Mouse (Mus musculus): Measurements from ENCODE around the gene Prdm1. TPM values are rescaled to one million over a fixed set of nuclear protein-coding genes. Genes with fewer than 3 reads are reported as not detected.
A peak's percentile ranks its signal among the peaks of the same experiment; 100 is the strongest.

The Prdm1 gene
- polyA plus RNA-seq, 2 experiments: 0.12 to 0.13 TPM

DNA sequence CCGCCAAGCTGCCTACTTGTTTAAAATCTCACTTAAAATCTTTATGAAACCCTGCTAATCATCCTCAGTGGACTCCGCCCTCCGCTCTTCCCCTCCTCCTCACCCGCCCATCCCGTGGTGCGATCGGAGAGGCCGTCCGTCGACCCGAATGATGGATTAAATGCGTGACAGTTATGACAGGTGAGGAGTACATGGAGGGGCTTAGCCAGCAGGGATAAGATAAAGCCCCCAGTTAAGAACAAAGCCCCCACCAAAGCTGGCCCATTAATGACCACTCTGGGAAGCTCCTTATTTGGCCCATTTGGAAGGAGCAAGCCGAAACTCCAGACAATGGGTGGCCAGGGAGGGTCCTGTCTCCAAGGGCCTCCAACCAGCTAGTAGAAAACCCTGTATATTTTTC is 51.8 kb downstream of the Prdm1 start:
- Histone ChIP-seq H3K9ac (replicated peaks) (no peak overlapping the region), H3K27me3 (ENCODE audit: control insufficient read depth, insufficient read depth, low read length) (no peaks in the 10 kb centered on the region), H3K4me3 (ENCODE audit: insufficient read depth in 1 of 2, low read depth in 2 of 2, low read length in 2 of 2) (no peak overlapping the region), H3K36me3 (replicated peaks; ENCODE audit: control insufficient read depth, insufficient read depth, low read depth) (no peaks in the 10 kb centered on the region), H3K27ac (no peak overlapping the region), H3K4me2 (ENCODE audit: low read depth) (no peak overlapping the region), H3K4me1 (replicated peaks; ENCODE audit: control insufficient read depth in 2 of 2, insufficient read depth in 2 of 2, low read length in 1 of 2) (peaks cover 0 to 6% of the 10 kb centered on the region in 2 experiments; a peak in 1 of 4 replicates), H3K9me3 (ENCODE audit: control insufficient read depth, low read length) (no peaks in the 10 kb centered on the region)
- ATAC-seq (ENCODE audit: insufficient read depth) (no peak), DNase-seq (ENCODE audit: low read depth in 3 of 3, low spot score in 3 of 3) (no peak)
- TF ChIP-seq CTCF (IDR thresholded peaks at IDR 0.05; ENCODE audit: low read depth) (no peak), EP300 (IDR thresholded peaks at IDR 0.05; ENCODE audit: low read depth) (no peak)
- WGBS (ENCODE audit: insufficient replicate concordance): 74% methylated on average over 13 of the region's 13 CpGs

DNA sequence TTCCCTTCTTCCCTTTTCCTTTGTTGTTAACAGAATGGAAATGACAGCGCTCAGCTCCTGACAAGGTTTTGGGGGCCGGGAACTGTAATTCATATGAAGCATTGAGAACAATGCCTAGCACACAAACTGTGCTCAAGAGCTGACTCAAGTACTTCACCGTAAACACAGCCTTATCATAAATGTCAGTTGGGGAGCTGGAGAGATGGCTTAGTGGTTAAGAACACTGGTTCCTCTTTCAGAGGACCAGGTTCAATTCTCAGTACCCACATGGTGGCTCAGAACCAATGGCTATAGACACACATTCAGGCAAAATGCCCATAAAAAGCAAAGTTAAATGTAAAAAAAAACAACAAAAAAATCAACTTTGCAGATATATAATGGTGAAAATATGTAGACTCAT is 52.9 kb downstream of the Prdm1 start:
- Histone ChIP-seq H3K4me2 (ENCODE audit: low read depth) (no peak overlapping the region), H3K27ac (no peak overlapping the region), H3K27me3 (ENCODE audit: control insufficient read depth, insufficient read depth, low read length) (no peaks in the 10 kb centered on the region), H3K9me3 (ENCODE audit: control insufficient read depth, low read length) (no peaks in the 10 kb centered on the region), H3K9ac (replicated peaks) (no peak overlapping the region), H3K36me3 (replicated peaks; ENCODE audit: control insufficient read depth, insufficient read depth, low read depth) (no peaks in the 10 kb centered on the region), H3K4me3 (ENCODE audit: insufficient read depth in 1 of 2, low read depth in 2 of 2, low read length in 2 of 2) (no peak overlapping the region), H3K4me1 (replicated peaks; ENCODE audit: control insufficient read depth in 2 of 2, insufficient read depth in 2 of 2, low read length in 1 of 2) (peaks cover 0 to 6% of the 10 kb centered on the region in 2 experiments; a peak in 1 of 4 replicates)
- DNase-seq (ENCODE audit: low read depth in 3 of 3, low spot score in 3 of 3) (no peak), ATAC-seq (ENCODE audit: insufficient read depth) (no peak)
- WGBS (ENCODE audit: insufficient replicate concordance): 37% methylated on average over 3 of the region's 3 CpGs
- TF ChIP-seq EP300 (IDR thresholded peaks at IDR 0.05; ENCODE audit: low read depth) (no peak), CTCF (IDR thresholded peaks at IDR 0.05; ENCODE audit: low read depth) (no peak)

- Histone ChIP-seq H3K27ac (no peak overlapping the region), H3K27me3 (ENCODE audit: control insufficient read depth, insufficient read depth, low read length) (no peaks in the 10 kb centered on the region), H3K9ac (replicated peaks) (no peak overlapping the region), H3K4me1 (replicated peaks; ENCODE audit: control insufficient read depth in 2 of 2, insufficient read depth in 2 of 2, low read length in 1 of 2) (peaks cover 0 to 6% of the 10 kb centered on the region in 2 experiments; a peak in 1 of 4 replicates), H3K36me3 (replicated peaks; ENCODE audit: control insufficient read depth, insufficient read depth, low read depth) (no peaks in the 10 kb centered on the region), H3K4me3 (ENCODE audit: insufficient read depth in 1 of 2, low read depth in 2 of 2, low read length in 2 of 2) (no peak overlapping the region), H3K9me3 (ENCODE audit: control insufficient read depth, low read length) (no peaks in the 10 kb centered on the region), H3K4me2 (ENCODE audit: low read depth) (no peak overlapping the region)
- no peak for ATAC-seq (ENCODE audit: insufficient read depth)
- no peak for DNase-seq (ENCODE audit: low read depth in 3 of 3, low spot score in 3 of 3)
- 53% methylated on average over 10 of the region's 10 CpGs for WGBS (ENCODE audit: insufficient replicate concordance)
- TF ChIP-seq CTCF (IDR thresholded peaks at IDR 0.05; ENCODE audit: low read depth) (no peak), EP300 (IDR thresholded peaks at IDR 0.05; ENCODE audit: low read depth) (no peak)
These were observed 54.0 kb downstream of the Prdm1 start for GRCm38 (mm10) chr10:44474256-44474655.

DNA sequence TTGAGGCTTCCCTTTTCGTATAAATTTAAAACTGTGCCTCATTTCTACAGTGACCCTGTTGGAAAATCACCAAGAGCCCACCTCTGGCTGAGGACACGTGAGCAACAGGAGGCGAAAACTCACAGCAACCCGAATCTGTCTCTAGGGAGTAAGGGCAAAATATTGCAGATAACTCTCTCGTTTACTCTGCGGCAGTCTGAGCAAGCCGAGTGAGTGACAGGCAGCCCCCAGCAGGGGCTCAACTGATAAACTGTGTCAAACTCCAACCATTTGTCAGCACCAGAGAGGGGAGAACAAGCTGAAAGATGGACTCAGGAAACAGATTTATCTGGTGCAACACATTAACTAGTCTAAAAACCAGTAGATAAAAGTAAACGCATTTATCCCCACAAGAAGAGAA is 62.7 kb downstream of the Prdm1 start:
- peaks cover 3 to 12% of the 10 kb centered on the region in 2 experiments for H3K4me1 ChIP-seq (replicated peaks; ENCODE audit: control insufficient read depth in 2 of 2, insufficient read depth in 2 of 2, low read length in 1 of 2)
- H3K36me3 ChIP-seq (replicated peaks; ENCODE audit: control insufficient read depth, insufficient read depth, low read depth): no peaks in the 10 kb centered on the region
- no peak overlapping the region; the same call in 1 of the 2 replicates for H3K9ac ChIP-seq (replicated peaks)
- TF ChIP-seq CTCF (IDR thresholded peaks at IDR 0.05; ENCODE audit: low read depth) (no peak), EP300 (IDR thresholded peaks at IDR 0.05; ENCODE audit: low read depth) (peak; percentile 42)
- WGBS (ENCODE audit: insufficient replicate concordance): 2% methylated on average over 8 of the region's 8 CpGs
- peak overlapping the region; percentile 31 for H3K4me2 ChIP-seq (ENCODE audit: low read depth)
- no peak overlapping the region for H3K4me3 ChIP-seq (ENCODE audit: insufficient read depth in 1 of 2, low read depth in 2 of 2, low read length in 2 of 2)
- no peak for DNase-seq (ENCODE audit: low read depth in 3 of 3, low spot score in 3 of 3)
- H3K9me3 ChIP-seq (ENCODE audit: control insufficient read depth, low read length): no peaks in the 10 kb centered on the region
- H3K27me3 ChIP-seq (ENCODE audit: control insufficient read depth, insufficient read depth, low read length): peaks cover 7% of the 10 kb centered on the region
- ATAC-seq (ENCODE audit: insufficient read depth): no peak
- H3K27ac ChIP-seq: no peak overlapping the region

DNA sequence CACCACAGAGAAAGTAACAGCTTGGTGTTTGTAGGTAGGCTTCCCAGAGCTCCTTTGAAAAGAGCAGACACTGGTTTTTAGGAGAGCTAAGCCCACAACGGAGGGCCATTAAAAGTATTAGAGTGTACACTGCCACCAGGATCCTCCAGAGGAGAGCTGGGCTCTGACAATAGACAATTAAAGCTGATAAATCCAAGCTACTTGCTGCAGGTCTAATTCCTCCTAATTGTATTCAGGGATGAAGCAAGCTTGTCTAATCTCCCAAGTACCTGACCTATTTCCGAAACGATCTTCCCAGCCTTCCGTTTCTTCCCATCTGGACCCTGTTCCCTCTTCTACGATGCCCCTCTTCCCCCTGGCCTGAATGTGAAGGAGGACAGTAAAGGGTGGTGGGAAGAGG is 63.7 kb downstream of the Prdm1 start:
- DNase-seq (ENCODE audit: low read depth in 3 of 3, low spot score in 3 of 3) (no peak), ATAC-seq (ENCODE audit: insufficient read depth) (no peak)
- 60% methylated on average over 5 of the region's 5 CpGs for WGBS (ENCODE audit: insufficient replicate concordance)
- Histone ChIP-seq H3K9ac (replicated peaks) (no peak overlapping the region), H3K4me1 (replicated peaks; ENCODE audit: control insufficient read depth in 2 of 2, insufficient read depth in 2 of 2, low read length in 1 of 2) (peaks cover 3 to 15% of the 10 kb centered on the region in 2 experiments), H3K9me3 (ENCODE audit: control insufficient read depth, low read length) (no peaks in the 10 kb centered on the region), H3K27me3 (ENCODE audit: control insufficient read depth, insufficient read depth, low read length) (peaks cover 7% of the 10 kb centered on the region), H3K4me3 (ENCODE audit: insufficient read depth in 1 of 2, low read depth in 2 of 2, low read length in 2 of 2) (no peak overlapping the region), H3K4me2 (ENCODE audit: low read depth) (no peak overlapping the region), H3K36me3 (replicated peaks; ENCODE audit: control insufficient read depth, insufficient read depth, low read depth) (no peaks in the 10 kb centered on the region), H3K27ac (no peak overlapping the region)
- no peak for TF ChIP-seq EP300 (IDR thresholded peaks at IDR 0.05; ENCODE audit: low read depth)
- TF ChIP-seq CTCF (IDR thresholded peaks at IDR 0.05; ENCODE audit: low read depth): no peak

Data from liver, embryonic 14.5 days (tissue).